21 mouse cellular contexts compared by ENCODE assay signal in genomic region chr16:30535075-30535474, GRCm38 (mm10). TPM values are rescaled to one million over a fixed set of nuclear protein-coding genes. Genes with fewer than 3 reads are reported as not detected.
DNase-seq lines count a peak whose midpoint lies in the region; ATAC-seq lines count a peak whose summit lies in the region.
"Had no signal": no experiment of that assay in that cellular context is flagged by ENCODE, and none has a peak within 500 bp of the region (broad histone marks: within the 10 kb centered on the region; RNA-seq: fewer than 3 reads in every experiment).

No protein-coding gene starts in this region.

- ATAC-seq in inflammation-experienced regulatory T-cells, adult 6 months = peak; percentile 71
- ATAC-seq: forebrain, embryonic 14.5 days; hindbrain, postnatal 0 days; intestine, embryonic 15.5 days had no signal

- DNase-seq in 416B (ENCODE audit: low read depth) = peak; percentile 60
- DNase-seq in CD4-positive, CD25-positive, alpha-beta regulatory T cell, adult 2 months (ENCODE audit: low read depth, low spot score) = peak; percentile 64
- peak; percentile 13 for DNase-seq in T-cell, adult 2 months (ENCODE audit: low spot score)
- DNase-seq in kidney, adult 18-20 months = no peak
- no peak for DNase-seq in lung, postnatal 25 days (ENCODE audit: low spot score)
- no peak for DNase-seq in spleen, adult 12 weeks (ENCODE audit: low spot score)
- no peak for DNase-seq in gastrocnemius, postnatal 10 days
- DNase-seq: adrenal gland, adult 2 months; adrenal gland, postnatal 14 days; cerebellum, adult 11 months; cerebellum, adult 2 months; cerebellum, adult 9-11 months; cerebellum, postnatal 25 days; gastrocnemius, postnatal 36 days; heart, adult 2 months; heart, postnatal 14 days; heart, postnatal 4 days had no signal

RNA-seq across cellular contexts. Expression of gene Tmem44, which starts 15.6 kb away (rescaled TPM):
- polyA plus RNA-seq in inflammation-experienced regulatory T-cells, adult 6 months (2017; shearing (Covaris generic)) = under 1 TPM; 0.17 to 0.81 (median 0.70) TPM
- 1 to 10 TPM; 5.3 to 8.7 TPM for total RNA-seq in gastrocnemius, postnatal 10 days (2021)

RNA-seq across cellular contexts. Expression of gene Lsg1, which starts 52.3 kb away (rescaled TPM):
- 10 to 100 TPM; 59.3 to 77.4 (median 74.7) TPM for polyA plus RNA-seq in inflammation-experienced regulatory T-cells, adult 6 months (2017; shearing (Covaris generic))
- total RNA-seq in gastrocnemius, postnatal 10 days (2021) = 10 to 100 TPM; 20.6 to 21.8 TPM

Comparison
In these comparisons a context has a peak if more than half of its experiments do, and no peak if none do; other contexts are left out.
1. DNase-seq: peak in 416B (single experiment), CD4-positive, CD25-positive, alpha-beta regulatory T cell, adult 2 months (single experiment) and T-cell, adult 2 months (single experiment); none in kidney, adult 18-20 months (single experiment), lung, postnatal 25 days (single experiment), spleen, adult 12 weeks (single experiment) and gastrocnemius, postnatal 10 days (single experiment).